Mouse (Mus musculus) effector memory CD4-positive, alpha-beta T cell, adult 7 months (primary cell): ENCODE measurements around the gene Rnf113a2. TPM values are rescaled to one million over a fixed set of nuclear protein-coding genes. Genes with fewer than 3 reads are reported as not detected.

Experiments
- polyA plus RNA-seq: library from polyadenylated mRNA; unstranded; fragments of 100-300 nt; shearing (Covaris generic); gene quantifications from one replicate; pipeline ENCODE4 v1.2.1, GENCODE M21; 2017

The Rnf113a2 gene
- polyA plus RNA-seq, result 38.4 TPM

DNA sequence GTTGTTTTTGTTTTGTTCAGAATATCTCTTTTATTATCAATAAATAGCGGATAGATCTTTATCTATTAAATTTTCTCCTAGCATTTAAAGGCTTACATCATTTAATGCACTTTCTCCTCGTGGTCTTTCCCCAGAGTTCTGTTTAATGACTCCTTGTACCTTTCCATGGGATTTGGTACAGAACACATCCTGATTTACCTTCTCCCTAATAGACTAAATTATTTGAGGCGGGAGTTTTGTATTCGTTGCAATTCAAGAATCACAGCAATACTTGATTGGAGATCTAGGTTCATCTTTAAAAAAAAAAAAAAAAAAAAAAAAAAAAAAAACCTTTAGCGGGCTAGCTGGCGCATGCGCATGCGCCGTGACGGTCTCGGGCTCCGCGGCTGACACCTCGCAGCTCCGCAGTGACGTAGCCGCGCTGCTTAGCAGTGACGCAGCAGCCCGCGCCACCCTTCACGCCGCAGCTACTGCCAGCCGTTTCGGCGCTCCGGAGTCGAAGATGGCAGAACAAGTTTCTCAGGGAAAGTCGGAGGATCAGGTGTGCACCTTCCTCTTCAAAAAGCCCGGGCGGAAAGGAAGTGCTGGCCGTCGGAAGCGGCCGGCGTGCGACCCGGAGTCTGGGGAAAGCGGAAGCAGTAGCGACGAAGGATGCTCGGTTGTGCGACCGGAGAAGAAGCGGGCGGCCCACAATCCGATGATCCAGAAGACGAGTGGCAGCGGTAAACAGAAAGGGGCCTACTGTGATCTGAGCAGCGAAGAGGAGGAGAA, at the start of gene Rnf113a2:
Gene Rnf113a2 (plus strand): TSS at position 363 of the 771 bp plus-strand sequence.

GRCm38 (mm10) chr12:84408819-84409507, 8.0 kb upstream of the Rnf113a2 start, which contains the start of the genes Entpd5 and Bbof1:
Gene Entpd5 (minus strand): TSS chr12:84409029.
Gene Bbof1 (plus strand): TSS chr12:84409071.

GRCm38 (mm10) chr12:84450718-84451646, 34.0 kb downstream of the Rnf113a2 start, which contains the start of the genes Aldh6a1 and Lin52:
Gene Aldh6a1 (minus strand): TSS chr12:84451004.
Gene Lin52 (plus strand): TSS chr12:84451422.

Other genes with a start within 250 kb of the Rnf113a2 start
- gene Elmsan1, start 198.3 kb upstream of the Rnf113a2 start, polyA plus RNA-seq, result 144 TPM
- gene Ptgr2, start 132.0 kb upstream of the Rnf113a2 start, polyA plus RNA-seq, result 19.5 TPM
- gene Zfp410, start 100.3 kb upstream of the Rnf113a2 start, polyA plus RNA-seq, result 66.2 TPM
- gene Coq6, start 55.5 kb upstream of the Rnf113a2 start, polyA plus RNA-seq, result 16.0 TPM
- 2.5 TPM for gene Fam161b, start 55.4 kb upstream of the Rnf113a2 start, polyA plus RNA-seq
- 77.1 TPM for gene Entpd5, start 8.2 kb upstream of the Rnf113a2 start, polyA plus RNA-seq
- 4.0 TPM for gene Bbof1, start 8.1 kb upstream of the Rnf113a2 start, polyA plus RNA-seq
- gene Aldh6a1, start 33.8 kb downstream of the Rnf113a2 start, polyA plus RNA-seq, result 9.6 TPM
- 26.8 TPM for gene Lin52, start 34.2 kb downstream of the Rnf113a2 start, polyA plus RNA-seq
- not detected for gene Vsx2, start 152.6 kb downstream of the Rnf113a2 start, polyA plus RNA-seq
- gene Abcd4, start 200.2 kb downstream of the Rnf113a2 start, polyA plus RNA-seq, result 12.9 TPM
- gene Vrtn, start 223.8 kb downstream of the Rnf113a2 start, polyA plus RNA-seq, result 0.24 TPM